Mouse (Mus musculus) lung, postnatal 0 days (tissue): Measurements from ENCODE around the gene Gjb6. TPM values are rescaled to one million over a fixed set of nuclear protein-coding genes. Genes with fewer than 3 reads are reported as not detected.

Experiments
- ATAC-seq: fragments of 200-750 bp; cut with Nextera tagmentation; 2 replicates; pipeline ENCODE4 v1.8.0; 2017; ENCODE audit warnings: moderate library complexity
- DNase-seq: peaks from one replicate; pipeline ENCODE4 v3.0.0-alpha.2; 2016; ENCODE audit warnings: low spot score
- H3K27ac ChIP-seq: fragments of 300-500 bp; sonication (generic); 2 replicates; pipeline ENCODE4 v1.5.1; 2014; ENCODE audit warnings: antibody characterized with exemption, mild to moderate bottlenecking, low read length, mixed read lengths
- H3K27me3 ChIP-seq: fragments of 300-500 bp; sonication (generic); replicated peaks from 2 replicates; pipeline ENCODE4 v1.6.1; 2014; ENCODE audit warnings: low read length, mixed read lengths; ENCODE audit not compliant: insufficient read depth
- H3K36me3 ChIP-seq: fragments of 300-500 bp; sonication (generic); 2 replicates; pipeline ENCODE4 v1.6.1; 2014; ENCODE audit warnings: low read length, mixed read lengths; ENCODE audit not compliant: insufficient read depth
- H3K4me1 ChIP-seq: fragments of 300-500 bp; sonication (generic); 2 replicates; pipeline ENCODE4 v1.6.1; 2014; ENCODE audit warnings: antibody characterized with exemption, low read depth, low read length, mixed read lengths; ENCODE audit not compliant: insufficient read depth
- H3K4me2 ChIP-seq: fragments of 300-500 bp; sonication (generic); replicated peaks from 2 replicates; pipeline ENCODE4 v1.6.1; 2014; ENCODE audit warnings: low read depth, mild to moderate bottlenecking, low read length, moderate library complexity, mixed read lengths
- H3K4me3 ChIP-seq: fragments of 300-500 bp; sonication (generic); 2 replicates; pipeline ENCODE4 v1.5.1; 2014; ENCODE audit warnings: low read depth, low read length
- H3K9ac ChIP-seq: fragments of 300-500 bp; sonication (generic); replicated peaks from 2 replicates; pipeline ENCODE4 v1.6.1; 2014; ENCODE audit warnings: low read depth, mild to moderate bottlenecking
- H3K9me3 ChIP-seq: fragments of 300-500 bp; sonication (generic); 2 replicates; pipeline ENCODE4 v1.6.1; 2016; ENCODE audit warnings: low read length, mixed read lengths
- CTCF ChIP-seq: IDR thresholded peaks from 2 replicates; pipeline ENCODE4 v1.5.1; 2016; ENCODE audit warnings: antibody characterized with exemption, mild to moderate bottlenecking
- EP300 ChIP-seq: IDR thresholded peaks from 2 replicates; pipeline ENCODE4 v1.6.1; 2016; ENCODE audit warnings: antibody characterized with exemption, mild to moderate bottlenecking, control low read depth
- WGBS: fragments of 180-500 bp; shearing (Covaris S2); extraction: QIAGEN DNeasy Blood & Tissue Kit; methylation state at CpG from one replicate; pipeline ENCODE4 v1.1.7; 2014; 5-methylcytosine and 5-hydroxymethylcytosine counted together
- polyA plus RNA-seq: library from polyadenylated mRNA; unstranded; fragments of >200 nt; fragmentation: Nextera tagmentation; extraction: Ambion mirVana; gene quantifications from 2 replicates; pipeline ENCODE4 v1.2.1, GENCODE M21; 2015

The Gjb6 gene
- polyA plus RNA-seq, 1 experiment from 2014 or later, result 13.2 TPM

DNA sequence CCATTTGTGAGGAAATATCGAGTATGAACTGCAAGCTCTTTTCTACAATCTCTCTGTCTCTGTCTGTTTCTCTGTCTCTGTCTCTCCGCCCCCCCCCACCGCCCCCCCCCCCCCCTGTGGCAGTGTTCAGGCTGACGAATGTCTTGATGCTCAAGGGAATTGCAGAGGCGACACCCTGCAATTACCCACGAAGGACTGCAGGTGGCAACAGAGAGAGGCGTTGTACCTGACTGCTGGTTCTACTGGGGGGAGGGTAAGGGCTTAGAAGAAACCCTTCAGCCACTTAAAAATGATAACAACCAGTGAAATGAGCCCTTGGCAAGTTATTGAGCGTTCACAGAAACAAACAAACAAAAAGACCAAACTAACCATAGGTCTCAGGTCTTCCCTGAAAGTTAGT lies 40.4 kb downstream of the Gjb6 start:
- Histone ChIP-seq H3K4me1 (no peaks in the 10 kb centered on the region), H3K4me3 (no peak overlapping the region), H3K9ac (no peak overlapping the region), H3K9me3 (no peaks in the 10 kb centered on the region), H3K4me2 (no peak overlapping the region), H3K36me3 (no peaks in the 10 kb centered on the region), H3K27ac (no peak overlapping the region), H3K27me3 (no peaks in the 10 kb centered on the region)
- ATAC-seq (peak; percentile 53; the same call in 1 of the 2 replicates), DNase-seq (peak; percentile 74)
- WGBS, result 9% methylated on average over 7 of the region's 8 CpGs
- TF ChIP-seq EP300 (no peak), CTCF (peak; percentile 78)

DNA sequence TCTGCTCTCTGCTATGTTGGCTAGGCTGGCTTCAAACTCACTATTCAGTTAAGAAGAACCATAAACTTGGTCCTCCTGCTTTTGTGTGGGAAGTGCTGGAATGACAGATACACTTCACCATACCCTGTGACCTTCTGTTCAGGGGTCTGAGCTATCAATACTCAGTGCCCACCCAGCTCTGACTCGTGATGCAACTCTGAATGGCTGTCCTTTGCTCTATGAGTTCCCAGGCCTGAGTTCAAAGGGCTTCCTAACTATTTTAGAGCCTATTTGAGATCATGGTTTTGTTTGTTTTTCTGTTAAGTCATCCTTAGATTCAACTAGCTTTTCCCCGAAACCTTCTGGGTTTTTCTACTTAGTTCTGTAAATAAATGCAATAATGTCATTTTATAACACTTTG lies 43.4 kb downstream of the Gjb6 start:
- TF ChIP-seq CTCF (no peak), EP300 (no peak)
- Histone ChIP-seq H3K4me2 (no peak overlapping the region), H3K9ac (no peak overlapping the region), H3K36me3 (no peaks in the 10 kb centered on the region), H3K4me3 (no peak overlapping the region), H3K27ac (no peak overlapping the region), H3K27me3 (no peaks in the 10 kb centered on the region), H3K9me3 (no peaks in the 10 kb centered on the region), H3K4me1 (no peaks in the 10 kb centered on the region)
- ATAC-seq (no peak), DNase-seq (no peak)
- 41% methylated on average over 2 of the region's 2 CpGs for WGBS

DNA sequence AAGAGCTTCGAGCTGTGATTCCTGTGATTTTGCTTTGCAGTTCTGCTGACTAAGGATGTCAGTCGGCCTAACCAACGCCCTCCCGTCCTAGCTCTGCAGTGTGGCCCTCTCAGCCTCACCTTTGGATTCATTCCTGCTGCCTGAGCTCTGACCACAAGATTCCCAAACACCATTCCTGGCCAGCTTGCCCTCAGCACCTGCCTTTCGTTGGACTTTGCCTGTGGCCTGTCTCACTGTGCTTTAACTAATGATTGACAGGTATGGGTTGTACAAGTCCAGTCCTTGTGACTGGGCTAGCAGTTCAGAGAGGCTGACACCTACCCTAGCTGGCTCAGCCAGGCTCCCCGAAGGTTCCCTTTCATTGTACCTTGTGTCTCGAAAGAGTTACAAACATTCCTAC lies 44.3 kb downstream of the Gjb6 start:
- H3K36me3 ChIP-seq, result no peaks in the 10 kb centered on the region
- TF ChIP-seq EP300 (no peak), CTCF (no peak)
- H3K27ac ChIP-seq, result no peak overlapping the region
- 0 out of 2 replicates have a peak, but pooled peaks cover 1% of the 10 kb centered on the region for H3K4me1 ChIP-seq
- no peak for DNase-seq
- no peaks in the 10 kb centered on the region for H3K27me3 ChIP-seq
- WGBS, result 84% methylated on average over 7 of the region's 7 CpGs
- no peak overlapping the region for H3K9ac ChIP-seq
- H3K4me2 ChIP-seq, result no peak overlapping the region
- no peaks in the 10 kb centered on the region for H3K9me3 ChIP-seq
- no peak for ATAC-seq
- no peak overlapping the region for H3K4me3 ChIP-seq

DNA sequence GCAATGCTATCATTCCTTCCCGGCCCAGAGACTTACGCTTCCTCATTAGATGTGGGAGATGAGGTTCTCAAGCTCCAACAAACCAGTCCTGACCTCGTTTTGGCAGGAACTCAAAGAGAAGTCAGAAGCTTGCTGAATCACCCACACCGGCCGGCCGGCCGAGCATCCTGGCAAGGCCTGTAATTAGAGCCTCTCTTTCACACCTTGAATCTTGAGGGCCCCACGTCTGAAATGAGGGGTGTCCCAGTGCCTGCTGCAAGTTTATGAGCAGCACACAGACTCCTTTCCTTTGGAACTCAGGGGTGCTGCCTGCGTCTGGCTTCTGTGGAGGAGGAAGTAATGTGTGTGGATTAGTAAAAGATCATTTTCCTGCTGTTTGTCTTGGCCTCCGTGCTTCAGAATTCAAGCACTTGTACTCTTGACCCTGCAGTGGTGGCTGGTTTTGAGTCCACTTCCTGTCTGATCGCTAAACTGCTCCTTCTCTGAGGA lies 49.2 kb downstream of the Gjb6 start:
- Histone ChIP-seq H3K4me3 (no peak overlapping the region), H3K36me3 (no peaks in the 10 kb centered on the region), H3K4me2 (no peak overlapping the region), H3K27me3 (no peaks in the 10 kb centered on the region), H3K27ac (no peak overlapping the region), H3K9ac (no peak overlapping the region), H3K4me1 (0 out of 2 replicates have a peak, but pooled peaks cover 6% of the 10 kb centered on the region), H3K9me3 (no peaks in the 10 kb centered on the region)
- TF ChIP-seq EP300 (no peak), CTCF (no peak)
- ATAC-seq (peak; percentile 79), DNase-seq (peak; percentile 74)
- 11% methylated on average over 11 of the region's 11 CpGs for WGBS

DNA sequence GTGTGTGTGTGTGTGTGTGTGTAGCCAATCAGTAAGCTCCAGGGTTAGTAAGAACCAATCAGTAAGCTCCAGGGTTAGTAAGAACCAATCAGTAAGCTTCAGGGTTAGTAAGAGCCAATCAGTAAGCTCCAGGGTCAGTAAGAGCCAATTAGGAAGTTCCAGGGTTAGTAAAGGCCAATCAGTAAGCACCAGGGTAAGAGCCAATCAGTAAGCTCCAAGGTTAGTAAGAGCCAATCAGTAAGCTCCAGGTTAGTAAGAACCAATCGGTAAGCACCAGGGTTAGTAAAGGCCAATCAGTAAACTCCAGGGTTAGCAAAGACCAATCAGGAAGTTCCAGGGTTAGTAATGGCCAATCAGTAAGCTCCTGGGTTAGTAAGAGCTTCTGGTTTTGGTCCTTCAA lies 50.5 kb downstream of the Gjb6 start:
- no peak for TF ChIP-seq CTCF
- TF ChIP-seq EP300, result no peak
- Histone ChIP-seq H3K4me2 (no peak overlapping the region), H3K4me1 (0 out of 2 replicates have a peak, but pooled peaks cover 6% of the 10 kb centered on the region), H3K36me3 (no peaks in the 10 kb centered on the region), H3K9me3 (no peaks in the 10 kb centered on the region), H3K4me3 (no peak overlapping the region), H3K27me3 (no peaks in the 10 kb centered on the region), H3K9ac (no peak overlapping the region), H3K27ac (no peak overlapping the region)
- ATAC-seq (no peak), DNase-seq (no peak)
- 96% methylated on average over 1 of the region's 1 CpGs for WGBS

DNA sequence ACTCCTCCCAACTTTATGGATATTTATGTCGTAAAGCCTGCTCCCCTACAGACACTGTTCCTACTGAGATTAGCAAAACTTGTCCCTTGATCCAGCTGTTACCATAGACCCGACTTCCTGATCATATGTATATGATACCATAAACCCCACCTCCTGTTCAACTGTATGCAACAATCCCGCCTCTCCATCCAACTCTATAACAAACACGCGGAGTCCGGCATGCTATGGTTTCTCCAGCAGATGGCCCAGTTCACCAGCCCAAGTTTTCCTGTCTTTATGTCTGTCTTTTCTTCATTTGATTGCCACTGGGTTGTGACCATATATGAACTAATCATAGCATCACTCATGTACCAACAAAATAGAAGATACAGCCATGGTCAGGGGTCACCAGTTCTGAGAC lies 57.9 kb downstream of the Gjb6 start:
- H3K9ac ChIP-seq, result no peak overlapping the region
- no peaks in the 10 kb centered on the region for H3K4me1 ChIP-seq
- H3K4me2 ChIP-seq, result no peak overlapping the region
- TF ChIP-seq EP300 (no peak), CTCF (peak; percentile 34)
- DNase-seq (no peak), ATAC-seq (no peak)
- no peak overlapping the region for H3K27ac ChIP-seq
- H3K9me3 ChIP-seq, result no peaks in the 10 kb centered on the region
- no peak overlapping the region for H3K4me3 ChIP-seq
- no peaks in the 10 kb centered on the region for H3K36me3 ChIP-seq
- 83% methylated on average over 6 of the region's 6 CpGs for WGBS
- H3K27me3 ChIP-seq, result no peaks in the 10 kb centered on the region

Other genes with a start within 250 kb of the Gjb6 start
- 21.1 and 22.8 TPM in 2 replicates for gene Zmym2, start 247.0 kb downstream of the Gjb6 start, polyA plus RNA-seq
- gene Gja3, start 75.5 kb downstream of the Gjb6 start, polyA plus RNA-seq, result 1.0 TPM in 2 replicates
- 1.1 and 1.4 TPM in 2 replicates for gene Gjb2, start 28.9 kb downstream of the Gjb6 start, polyA plus RNA-seq
- not detected in 2 replicates for gene Gm4491, start 17.7 kb downstream of the Gjb6 start, polyA plus RNA-seq